Mouse (Mus musculus) megakaryocyte-erythroid progenitor cell, adult 5-6 weeks (primary cell): ENCODE data around the gene Def8. TPM values are rescaled to one million over a fixed set of nuclear protein-coding genes. Genes with fewer than 3 reads are reported as not detected.

Experiments
- total RNA-seq, 2 experiments: library from RNA; stranded (forward) in 1 of 2; stranded (reverse) in 1 of 2; fragments of 200-1000, 215-1000 nt in 1 of 2; fragments of >200 nt in 1 of 2; fragmentation: Nextera tagmentation in 1 of 2; gene quantifications; 2 replicates each; pipeline ENCODE4 v1.2.3; 2014 to 2017

Gene Def8
- total RNA-seq, 2 experiments from 2014 or later: 33.5 to 60.6 TPM

Other genes starting within 250 kb of the Def8 start
- not detected in 2 replicates for gene Dpep1, start 237.3 kb upstream of the Def8 start, total RNA-seq (2014; fragmentation: Nextera tagmentation)
- gene Dpep1, start 237.3 kb upstream of the Def8 start, total RNA-seq (2017): not detected in 2 replicates
- gene Chmp1a, start 210.8 kb upstream of the Def8 start, total RNA-seq (2014; fragmentation: Nextera tagmentation): 44.4 and 57.1 TPM in 2 replicates
- gene Chmp1a, start 210.8 kb upstream of the Def8 start, total RNA-seq (2017): 25.8 and 34.0 TPM in 2 replicates
- 0.59 and 1.8 TPM in 2 replicates for gene Spata33, start 210.7 kb upstream of the Def8 start, total RNA-seq (2014; fragmentation: Nextera tagmentation)
- 0.66 and 1.1 TPM in 2 replicates for gene Spata33, start 210.7 kb upstream of the Def8 start, total RNA-seq (2017)
- 45.0 and 57.8 TPM in 2 replicates for gene Cdk10, start 198.7 kb upstream of the Def8 start, total RNA-seq (2014; fragmentation: Nextera tagmentation)
- 33.7 and 35.4 TPM in 2 replicates for gene Cdk10, start 198.7 kb upstream of the Def8 start, total RNA-seq (2017)
- gene Spata2l, start 187.3 kb upstream of the Def8 start, total RNA-seq (2014; fragmentation: Nextera tagmentation): 1.8 and 1.9 TPM in 2 replicates
- 0.27 TPM in 1 of 2 replicates, not detected in the other for gene Spata2l, start 187.3 kb upstream of the Def8 start, total RNA-seq (2017)
- 8.3 and 16.8 TPM in 2 replicates for gene Zfp276, start 169.3 kb upstream of the Def8 start, total RNA-seq (2014; fragmentation: Nextera tagmentation)
- 5.7 and 8.2 TPM in 2 replicates for gene Zfp276, start 169.3 kb upstream of the Def8 start, total RNA-seq (2017)
- 12.1 and 17.5 TPM in 2 replicates for gene Vps9d1, start 169.2 kb upstream of the Def8 start, total RNA-seq (2014; fragmentation: Nextera tagmentation)
- 4.6 and 6.1 TPM in 2 replicates for gene Vps9d1, start 169.2 kb upstream of the Def8 start, total RNA-seq (2017)
- gene Fanca, start 105.0 kb upstream of the Def8 start, total RNA-seq (2014; fragmentation: Nextera tagmentation): 88.7 and 92.5 TPM in 2 replicates
- gene Fanca, start 105.0 kb upstream of the Def8 start, total RNA-seq (2017): 48.6 and 64.9 TPM in 2 replicates
- gene Spire2, start 90.8 kb upstream of the Def8 start, total RNA-seq (2014; fragmentation: Nextera tagmentation): 4.3 and 5.9 TPM in 2 replicates
- 5.3 and 7.0 TPM in 2 replicates for gene Spire2, start 90.8 kb upstream of the Def8 start, total RNA-seq (2017)
- gene Tcf25, start 49.8 kb upstream of the Def8 start, total RNA-seq (2014; fragmentation: Nextera tagmentation): 140 and 145 TPM in 2 replicates
- gene Tcf25, start 49.8 kb upstream of the Def8 start, total RNA-seq (2017): 104 and 227 TPM in 2 replicates
- gene Mc1r, start 16.4 kb upstream of the Def8 start, total RNA-seq (2014; fragmentation: Nextera tagmentation): 0.92 and 1.7 TPM in 2 replicates
- gene Mc1r, start 16.4 kb upstream of the Def8 start, total RNA-seq (2017): 0.91 TPM in 1 of 2 replicates, not detected in the other
- 1.0 and 1.3 TPM in 2 replicates for gene Tubb3, start 12.1 kb upstream of the Def8 start, total RNA-seq (2014; fragmentation: Nextera tagmentation)
- gene Tubb3, start 12.1 kb upstream of the Def8 start, total RNA-seq (2017): 0.19 TPM in 1 of 2 replicates, not detected in the other
- 36.2 and 42.0 TPM in 2 replicates for gene Afg3l1, start 54.4 kb downstream of the Def8 start, total RNA-seq (2014; fragmentation: Nextera tagmentation)
- gene Afg3l1, start 54.4 kb downstream of the Def8 start, total RNA-seq (2017): 19.7 and 20.7 TPM in 2 replicates
- not detected in 2 replicates for gene Dbndd1, start 91.9 kb downstream of the Def8 start, total RNA-seq (2014; fragmentation: Nextera tagmentation)
- gene Dbndd1, start 91.9 kb downstream of the Def8 start, total RNA-seq (2017): not detected in 2 replicates
- 1.5 and 4.5 TPM in 2 replicates for gene Gas8, start 95.3 kb downstream of the Def8 start, total RNA-seq (2014; fragmentation: Nextera tagmentation)
- 8.6 and 10.8 TPM in 2 replicates for gene Gas8, start 95.3 kb downstream of the Def8 start, total RNA-seq (2017)
- gene Rhou, start 230.4 kb downstream of the Def8 start, total RNA-seq (2014; fragmentation: Nextera tagmentation): 0.25 TPM in 1 of 2 replicates, not detected in the other
- gene Rhou, start 230.4 kb downstream of the Def8 start, total RNA-seq (2017): 0.05 TPM in 1 of 2 replicates, not detected in the other